Mouse (Mus musculus) layer of hippocampus, adult 8-10 months (tissue): ENCODE measurements around the gene Islr2. TPM values are rescaled to one million over a fixed set of nuclear protein-coding genes. Genes with fewer than 3 reads are reported as not detected.

Source experiments
- DNase-seq, 2 experiments: peaks; one replicate each; pipeline ENCODE4 v3.0.0; 2022; ENCODE audit warnings: low spot score in 2 of 2
- total RNA-seq, 4 experiments: library from RNA; stranded (reverse); gene quantifications; 2 replicates each; pipeline ENCODE4 v1.2.4; 2022

The Islr2 gene
- total RNA-seq, 4 experiments from 2014 or later: 92.3 to 112 (median 95.9) TPM

DNA sequence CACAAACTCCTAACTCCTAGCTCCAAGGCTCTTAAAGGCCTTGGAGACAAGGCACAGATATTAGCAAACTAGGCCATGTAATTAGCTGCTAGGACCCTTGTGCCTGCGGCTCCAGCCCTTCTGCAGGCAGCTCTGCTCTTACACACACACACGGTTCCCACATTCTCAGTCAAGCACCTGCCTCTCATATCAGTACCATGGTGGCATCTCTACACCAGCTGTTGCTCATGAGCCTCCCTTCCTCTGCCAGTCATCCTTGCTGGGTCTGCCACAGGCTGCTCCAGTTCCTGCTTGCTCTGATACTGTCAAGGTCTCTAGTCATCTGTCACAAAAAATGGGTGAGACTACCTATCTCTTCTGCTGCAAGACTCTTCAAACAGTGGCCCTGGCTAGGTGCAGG, 20.2 kb upstream of the Islr2 start:
- no peak for DNase-seq

DNA sequence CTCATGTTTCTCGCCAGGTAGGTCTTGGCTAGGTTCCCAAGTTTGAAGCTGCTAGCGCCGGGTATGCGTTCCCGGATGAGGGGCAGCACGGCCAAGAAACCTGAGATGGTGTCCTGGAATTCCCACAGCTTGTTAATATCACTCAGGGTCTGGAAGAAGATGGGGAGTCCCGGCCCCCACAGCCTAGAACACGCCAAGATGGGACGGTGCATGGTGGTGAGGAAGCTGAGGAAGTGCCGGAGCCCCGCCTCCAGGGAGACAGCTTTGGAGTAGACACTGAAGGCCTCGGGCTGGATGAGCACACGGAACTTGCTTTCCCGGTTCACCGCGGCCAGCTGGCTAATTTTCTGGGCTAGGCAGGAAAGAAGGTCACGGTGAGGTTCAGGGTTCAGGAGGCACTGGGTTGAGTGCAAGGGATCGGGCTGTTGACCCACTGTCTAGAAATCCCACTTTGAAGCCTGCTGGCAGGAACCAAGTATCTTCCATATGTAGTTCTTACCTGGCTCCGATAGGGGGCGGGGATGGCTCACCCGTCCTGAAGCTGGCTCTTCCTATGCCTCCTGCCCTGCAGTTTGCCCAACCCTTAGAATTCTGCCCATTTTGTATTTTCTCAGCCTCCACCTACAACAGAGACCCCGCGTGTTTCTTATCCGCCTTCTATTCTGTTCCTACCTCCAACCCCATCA, 16.2 kb upstream of the Islr2 start:
- no peak for DNase-seq

GRCm38 (mm10) chr9:58218539-58218938, 14.4 kb upstream of the Islr2 start:
- DNase-seq: no peak

- peak in 1 of 2 experiments; percentile 39 for DNase-seq
Measured at GRCm38 (mm10) chr9:58216402-58216801, 12.3 kb upstream of the Islr2 start.

DNA sequence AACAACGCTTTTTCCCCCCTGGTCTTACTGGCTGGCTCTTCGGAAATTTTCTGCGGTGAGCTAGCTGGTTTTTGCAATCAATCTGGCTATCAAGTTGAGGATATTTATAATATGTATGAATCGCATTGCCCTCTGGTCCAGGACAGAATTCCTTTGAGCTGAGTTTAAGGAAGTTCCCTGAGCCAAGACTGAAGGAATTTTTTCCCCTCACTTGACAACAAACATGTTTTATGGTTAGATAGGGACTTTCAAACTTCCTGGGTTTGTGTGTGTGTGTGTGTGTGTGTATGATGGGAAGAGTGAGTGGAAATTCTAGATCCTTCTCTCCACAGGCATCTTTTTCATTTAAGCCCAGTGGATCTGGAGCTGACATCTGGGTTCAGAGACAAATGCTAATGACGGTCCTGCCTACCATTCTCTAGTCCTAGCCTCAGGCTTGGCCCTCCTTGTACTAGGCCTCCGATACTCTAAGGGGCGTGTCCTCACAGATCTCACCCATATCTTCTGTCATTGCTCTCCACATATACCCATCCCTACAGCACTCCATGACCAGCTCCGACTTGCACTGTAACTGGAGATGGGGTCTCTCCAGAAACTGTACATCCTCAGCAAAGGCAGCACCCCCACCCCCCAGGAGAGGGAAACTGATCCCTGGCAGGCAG, 10.5 kb upstream of the Islr2 start:
- DNase-seq: no peak

- DNase-seq: no peak
Measured at GRCm38 (mm10) chr9:58213865-58214264, 9.7 kb upstream of the Islr2 start.

DNA sequence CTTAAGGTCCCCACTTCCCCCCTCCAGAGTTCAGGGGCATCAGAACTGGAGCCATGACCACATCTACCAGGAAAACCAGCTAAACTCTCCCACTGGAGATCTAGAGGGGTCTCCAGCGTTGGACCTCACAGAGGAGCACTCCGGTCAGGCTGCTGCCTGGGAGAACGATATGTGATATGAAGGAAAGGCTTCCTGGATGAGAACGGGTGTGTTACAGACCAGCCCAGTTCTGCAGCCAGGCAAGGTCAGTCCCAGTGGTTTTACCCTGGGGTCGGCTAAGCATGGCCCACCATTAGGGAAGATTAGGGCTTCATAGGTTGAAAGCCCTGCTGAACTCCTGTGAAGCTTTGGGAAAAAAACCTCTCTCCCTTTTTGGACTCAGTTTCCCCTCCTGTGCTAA, 9.3 kb upstream of the Islr2 start:
- DNase-seq: no peak

DNA sequence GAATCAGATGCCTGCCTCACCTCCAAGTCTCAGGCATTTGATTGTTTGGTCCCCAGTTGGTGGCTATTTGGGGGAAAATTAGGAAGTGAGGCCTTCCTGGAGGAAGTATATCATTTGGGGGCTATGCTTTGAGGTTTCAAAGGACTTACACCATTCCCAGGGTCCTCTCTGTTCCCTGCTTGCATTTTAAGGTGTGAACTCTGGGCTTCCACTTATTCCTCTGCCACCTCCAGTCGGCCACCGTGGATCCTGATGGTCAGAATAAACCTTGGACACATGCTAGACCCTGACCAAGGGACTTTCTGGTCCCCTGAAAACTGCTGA, 6.1 kb upstream of the Islr2 start:
- DNase-seq: no peak

GRCm38 (mm10) chr9:58209462-58210303, 5.6 kb upstream of the Islr2 start:
- DNase-seq: no peak

- peak in 1 of 2 experiments; percentile 43 for DNase-seq
Measured at GRCm38 (mm10) chr9:58206013-58206412, 1.9 kb upstream of the Islr2 start.

DNA sequence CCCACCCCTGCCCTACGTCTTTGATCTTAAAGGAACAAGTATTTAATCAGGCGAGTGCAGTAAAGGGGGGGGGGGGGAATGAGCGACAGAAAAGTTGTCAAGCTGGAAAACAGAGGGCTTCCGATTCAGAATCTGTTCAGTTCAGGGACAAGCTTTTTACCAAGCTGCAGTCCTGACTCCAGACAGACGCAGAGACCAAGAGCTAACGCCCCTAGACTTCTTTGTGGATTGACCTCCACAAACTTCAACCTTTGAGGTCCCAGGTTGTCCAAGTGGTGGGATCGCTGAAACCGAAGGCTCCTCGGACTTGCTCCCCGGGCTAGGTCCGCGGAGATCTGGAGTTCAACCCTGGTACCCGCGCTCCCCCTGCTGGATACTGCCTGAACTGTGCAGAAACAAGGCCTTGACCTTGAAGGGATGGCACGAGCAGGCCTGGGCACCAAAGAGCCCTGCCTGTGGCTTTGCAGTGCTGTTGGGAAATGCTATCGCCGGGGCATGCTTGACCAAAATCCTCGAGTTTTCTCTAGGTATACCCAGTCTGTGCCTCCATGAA, 405 bp upstream of the Islr2 start:
- DNase-seq: peak in 1 of 2 experiments; percentile 92

DNA sequence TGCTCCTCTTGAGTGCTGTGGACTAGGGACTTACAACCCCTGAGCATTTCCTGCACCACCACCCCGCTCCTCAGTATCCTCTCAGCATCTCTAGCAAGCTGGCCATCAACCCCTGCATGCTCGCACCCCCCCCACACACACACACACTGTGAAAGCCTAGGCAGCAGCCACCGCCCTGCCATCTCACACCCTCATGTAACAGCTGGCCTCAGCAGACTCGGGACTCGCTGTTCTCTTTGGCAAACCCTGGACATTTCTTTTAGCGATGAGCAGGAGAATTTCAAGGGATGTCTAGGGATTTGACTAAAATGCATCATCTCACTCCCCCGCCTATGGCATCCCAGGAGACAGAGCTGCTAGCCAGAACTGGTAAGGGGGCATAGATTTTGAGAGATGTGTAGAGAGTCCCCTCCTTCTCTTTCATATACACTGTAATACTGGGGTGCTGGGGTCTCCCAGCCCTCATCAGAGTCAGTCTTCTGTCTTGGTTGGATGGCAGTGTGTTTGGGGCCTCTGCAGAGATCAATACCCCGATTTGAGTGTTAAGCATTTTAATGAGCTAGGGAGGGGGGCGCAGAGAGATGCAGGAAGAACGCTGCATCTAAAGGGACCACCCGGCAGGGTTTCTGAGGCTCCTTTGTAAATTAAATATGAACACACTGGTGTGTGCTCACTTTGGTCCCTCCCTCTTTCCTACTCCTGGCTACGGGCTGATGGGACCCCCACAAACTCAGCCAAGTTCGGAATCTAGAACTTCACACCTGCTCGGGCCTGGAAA, 1.3 kb downstream of the Islr2 start:
- peak in 1 of 2 experiments; percentile 34 for DNase-seq

- DNase-seq: peak in 1 of 2 experiments; percentile 44
Measured at GRCm38 (mm10) chr9:58201861-58202549, 2.1 kb downstream of the Islr2 start.

DNA sequence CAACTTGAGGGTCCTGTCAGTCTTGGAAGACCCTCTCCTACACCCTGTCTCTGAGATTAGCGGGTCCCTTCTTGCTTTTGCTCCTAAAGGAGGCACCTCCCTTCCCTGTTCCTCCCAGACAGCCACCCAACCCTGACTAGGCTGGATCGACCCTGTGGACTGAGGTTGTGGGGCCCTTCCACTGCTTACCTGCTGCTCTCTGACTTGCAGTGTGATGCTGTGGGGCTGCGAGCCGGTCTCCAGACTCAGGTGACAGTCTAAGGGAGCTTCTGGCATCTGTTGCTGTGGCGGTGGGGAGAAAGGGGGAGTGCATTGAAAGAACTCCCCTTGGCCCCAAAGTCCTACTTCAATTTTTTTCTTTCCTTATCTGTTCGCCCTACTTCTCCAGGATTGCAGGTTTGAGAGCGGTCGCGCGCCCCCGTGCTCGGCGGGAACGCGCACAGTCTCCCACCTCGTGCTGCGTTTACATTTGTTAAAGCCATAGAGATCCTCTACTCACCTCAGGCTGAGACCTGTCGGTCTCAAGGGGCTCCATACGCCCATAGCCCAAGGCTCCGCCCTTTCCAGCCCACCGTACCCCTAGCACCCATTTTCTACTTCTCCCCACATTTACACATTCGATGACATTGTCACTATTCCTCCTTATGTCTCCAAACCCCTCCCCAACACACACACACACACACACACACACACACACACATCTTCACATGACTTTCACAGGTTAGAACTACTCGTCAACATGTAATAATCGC, 2.9 kb downstream of the Islr2 start:
- peak in 1 of 2 experiments; percentile 42 for DNase-seq

- no peak for DNase-seq
Measured at GRCm38 (mm10) chr9:58200270-58201090, 3.6 kb downstream of the Islr2 start.

- DNase-seq: peak in 1 of 2 experiments; percentile 37
Measured at GRCm38 (mm10) chr9:58199381-58200269, 4.5 kb downstream of the Islr2 start.

DNA sequence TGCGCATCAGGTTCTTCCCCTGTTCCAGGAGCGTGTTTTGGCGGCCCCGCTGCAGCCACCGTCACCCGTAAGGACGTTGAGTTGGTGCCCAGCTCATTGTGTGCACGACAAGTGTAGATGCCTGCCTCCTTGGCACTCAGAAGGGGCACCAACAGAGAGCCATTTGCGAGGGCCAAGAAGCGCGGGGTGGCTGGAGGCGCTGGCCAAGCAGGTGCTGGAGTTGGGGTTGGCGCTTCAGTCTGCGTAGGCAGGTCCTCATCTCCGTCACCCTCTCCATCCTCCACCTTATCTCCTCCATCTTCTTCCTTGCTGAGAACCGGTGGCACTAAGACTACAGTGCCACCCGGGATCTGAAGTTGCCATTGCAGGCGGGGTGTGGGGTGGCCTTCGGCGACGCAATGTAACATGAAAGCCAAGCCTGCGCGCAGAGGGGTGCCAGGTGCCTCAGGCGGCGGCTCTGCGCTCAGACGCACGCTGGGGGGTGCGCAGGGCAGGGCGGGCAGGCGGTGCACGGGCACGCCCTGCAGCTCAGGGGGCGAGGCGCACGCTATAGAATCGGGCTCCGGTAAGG, 5.2 kb downstream of the Islr2 start:
- no peak for DNase-seq
